23 mouse cellular contexts compared by ENCODE assay signal in the genomic region with DNA sequence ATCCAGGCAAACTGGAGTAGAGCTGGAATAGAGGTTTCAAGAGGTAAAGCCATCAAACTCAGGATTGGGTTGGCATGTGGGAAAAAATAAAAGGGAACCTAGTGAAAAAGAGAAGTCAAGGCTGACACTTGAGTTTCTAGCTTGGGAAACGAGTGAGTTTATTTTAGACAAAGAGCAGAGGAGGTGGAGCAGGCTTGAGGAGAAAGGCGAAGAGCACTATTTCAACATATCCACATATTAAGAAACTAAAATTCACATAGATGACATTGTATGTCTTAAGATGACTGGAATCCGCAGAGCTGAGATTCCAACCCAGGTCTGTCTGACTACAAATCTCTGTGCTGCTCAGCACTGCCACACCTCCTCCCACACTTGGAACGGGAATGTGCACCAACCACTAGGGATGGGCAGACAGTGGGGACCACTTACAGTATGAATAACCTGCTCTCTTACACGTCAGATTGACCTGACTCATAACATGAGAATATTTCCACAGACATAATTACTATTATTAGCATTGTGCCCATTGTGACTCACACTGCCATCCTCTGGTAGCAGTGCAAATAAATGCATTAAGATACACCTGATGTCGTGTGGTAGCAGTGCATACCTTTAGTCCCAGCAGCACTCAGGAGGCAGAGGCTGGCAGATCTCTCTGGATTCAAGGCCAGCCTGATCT. TPM values are rescaled to one million over a fixed set of nuclear protein-coding genes. Genes with fewer than 3 reads are reported as not detected.
DNase-seq lines count a peak whose midpoint lies in the region; ATAC-seq and TF ChIP-seq lines count a peak whose summit lies in the region.
"Had no signal": no experiment of that assay in that cellular context is flagged by ENCODE, and none has a peak within 500 bp of the region (broad histone marks: within the 10 kb centered on the region; RNA-seq: fewer than 3 reads in every experiment).

No protein-coding gene starts in this region.

- no peak for DNase-seq in limb, embryonic 10.5 days (ENCODE audit: low spot score)
- no peak for DNase-seq in left cerebral cortex, adult 11 months (ENCODE audit: low spot score)
- no peak for DNase-seq in adrenal gland, adult 18-20 months (ENCODE audit: low spot score in 2 of 2)
- DNase-seq: cerebellum, adult 18-20 months; gastrocnemius, postnatal 36 days; heart, postnatal 4 days; kidney, adult 11 months; layer of hippocampus, postnatal 36 days; lung, adult 2 months; right cerebral cortex, postnatal 14 days; spleen, adult 18-20 months; thymus, adult 18-20 months; thymus, postnatal 4 days had no signal

- no peaks in the 10 kb centered on the region for H3K79me3 ChIP-seq in C2C12 (ENCODE audit: low read depth)

- H3K4me1 ChIP-seq in limb, embryonic 15.5 days: no peaks in the 10 kb centered on the region
- H3K4me1 ChIP-seq in limb, embryonic 10.5 days: no peaks in the 10 kb centered on the region
- H3K4me1 ChIP-seq in bone marrow macrophage, adult 2 months (ENCODE audit: control insufficient read depth, insufficient read depth, low read length): peaks cover 18% of the 10 kb centered on the region
- H3K4me1 ChIP-seq: embryonic facial prominence, embryonic 13.5 days; forebrain, embryonic 15.5 days; heart, embryonic 12.5 days; hindbrain, embryonic 15.5 days; midbrain, embryonic 13.5 days had no signal

- H3K9ac ChIP-seq in limb, embryonic 15.5 days: no peak overlapping the region
- H3K9ac ChIP-seq: embryonic facial prominence, embryonic 13.5 days; forebrain, embryonic 15.5 days; heart, embryonic 12.5 days; hindbrain, embryonic 15.5 days; midbrain, embryonic 13.5 days had no signal

- no peak overlapping the region for H3K4me2 ChIP-seq in limb, embryonic 15.5 days
- H3K4me2 ChIP-seq: embryonic facial prominence, embryonic 13.5 days; forebrain, embryonic 15.5 days; heart, embryonic 12.5 days; hindbrain, embryonic 15.5 days; midbrain, embryonic 13.5 days had no signal

- H3ac ChIP-seq in C2C12 (ENCODE audit: control insufficient read depth, insufficient read length, low read depth): no peak overlapping the region

- no peaks in the 10 kb centered on the region for H3K36me3 ChIP-seq in limb, embryonic 15.5 days
- no peaks in the 10 kb centered on the region for H3K36me3 ChIP-seq in limb, embryonic 10.5 days
- H3K36me3 ChIP-seq in C2C12 (ENCODE audit: control insufficient read depth, insufficient read depth): no peaks in the 10 kb centered on the region
- H3K36me3 ChIP-seq: embryonic facial prominence, embryonic 13.5 days; forebrain, embryonic 15.5 days; heart, embryonic 12.5 days; hindbrain, embryonic 15.5 days; midbrain, embryonic 13.5 days had no signal

- TF ChIP-seq POLR2A in bone marrow macrophage, adult 2 months (IDR thresholded peaks at IDR 0.05; ENCODE audit: borderline replicate concordance, low read depth, low read length): no peak

- WGBS in limb, embryonic 15.5 days: 66% methylated on average over 6 of the region's 6 CpGs
- WGBS in limb, embryonic 10.5 days: 79% methylated on average over 6 of the region's 6 CpGs

- H3K27ac ChIP-seq in limb, embryonic 15.5 days: peak overlapping the region; percentile 27; the same call in 1 of the 2 replicates
- H3K27ac ChIP-seq in limb, embryonic 10.5 days: no peak overlapping the region
- peak overlapping the region; percentile 47 for H3K27ac ChIP-seq in bone marrow macrophage, adult 2 months (ENCODE audit: insufficient read depth, low read depth, low read length)
- H3K27ac ChIP-seq: embryonic facial prominence, embryonic 13.5 days; forebrain, embryonic 15.5 days; hindbrain, embryonic 15.5 days; kidney, postnatal 0 days; midbrain, embryonic 13.5 days had no signal

- H3K79me2 ChIP-seq in C2C12 (ENCODE audit: control insufficient read depth, insufficient read depth): no peaks in the 10 kb centered on the region

- H3K9me3 ChIP-seq in limb, embryonic 15.5 days: no peaks in the 10 kb centered on the region
- no peaks in the 10 kb centered on the region for H3K9me3 ChIP-seq in limb, embryonic 10.5 days (replicated peaks)
- H3K9me3 ChIP-seq: embryonic facial prominence, embryonic 13.5 days; forebrain, embryonic 15.5 days; heart, embryonic 12.5 days; hindbrain, embryonic 15.5 days; midbrain, embryonic 13.5 days had no signal

- no peak overlapping the region for H3K4me3 ChIP-seq in limb, embryonic 15.5 days
- H3K4me3 ChIP-seq in limb, embryonic 10.5 days: no peak overlapping the region
- no peak overlapping the region for H3K4me3 ChIP-seq in C2C12 (ENCODE audit: insufficient read depth, poor library complexity, severe bottlenecking)
- peak overlapping the region; percentile 21; the same call in 1 of the 2 replicates for H3K4me3 ChIP-seq in bone marrow macrophage, adult 2 months (ENCODE audit: insufficient read depth, low read length)
- H3K4me3 ChIP-seq: embryonic facial prominence, embryonic 13.5 days; forebrain, embryonic 15.5 days; heart, embryonic 12.5 days; hindbrain, embryonic 15.5 days; midbrain, embryonic 13.5 days had no signal

- ATAC-seq in limb, embryonic 15.5 days (ENCODE audit: insufficient number of reproducible peaks, low FRiP score, low TSS enrichment, low read depth): no peak
- peak; percentile 85 for ATAC-seq in monocyte, adult 5-6 weeks (replicated peaks; ENCODE audit: insufficient number of reproducible peaks, low FRiP score, low TSS enrichment, poor library complexity, severe bottlenecking)
- ATAC-seq: forebrain, embryonic 15.5 days; midbrain, embryonic 13.5 days had no signal

- no peak for TF ChIP-seq CTCF in C2C12 (IDR thresholded peaks at IDR 0.05; ENCODE audit: control insufficient read depth, insufficient read depth, insufficient read length)
- TF ChIP-seq CTCF in bone marrow macrophage, adult 2 months (IDR thresholded peaks at IDR 0.05; ENCODE audit: low read depth, low read length): no peak

- H3K27me3 ChIP-seq in limb, embryonic 15.5 days: no peaks in the 10 kb centered on the region
- no peaks in the 10 kb centered on the region for H3K27me3 ChIP-seq in limb, embryonic 10.5 days (ENCODE audit: low read depth, poor library complexity, severe bottlenecking)
- no peaks in the 10 kb centered on the region for H3K27me3 ChIP-seq in C2C12 (ENCODE audit: control insufficient read depth, insufficient read depth, insufficient read length)
- H3K27me3 ChIP-seq: embryonic facial prominence, embryonic 13.5 days; forebrain, embryonic 15.5 days; heart, embryonic 12.5 days; hindbrain, embryonic 15.5 days; midbrain, embryonic 13.5 days had no signal

TF ChIP-seq in C2C12, 6 proteins besides CTCF, POLR2A, EP300 and RAD21:
- TF ChIP-seq MAX (IDR thresholded peaks at IDR 0.05): no peak
- peak; percentile 0 for TF ChIP-seq CEBPB (IDR thresholded peaks at IDR 0.05; ENCODE audit: low read depth)
- TF ChIP-seq FOSL1 (IDR thresholded peaks at IDR 0.05; ENCODE audit: insufficient read depth, low read length, poor library complexity, severe bottlenecking): no peak
- TF ChIP-seq MYOD1 (IDR thresholded peaks at IDR 0.05; ENCODE audit: control insufficient read depth, insufficient read length, low read depth): no peak

RNA-seq across cellular contexts. Expression of a gene that starts 8.8 kb away (rescaled TPM):
- 5.0 and 6.3 TPM in 2 replicates for polyA plus RNA-seq in limb, embryonic 15.5 days (2015; fragmentation: Nextera tagmentation; extraction: Ambion mirVana)
- polyA plus RNA-seq in limb, embryonic 10.5 days (2016; fragmentation: Nextera tagmentation; extraction: Ambion mirVana): 4.5 and 5.1 TPM in 2 replicates
- 5.5 TPM for polyA plus RNA-seq in C2C12 (2012; fragmentation: generic; extraction: Trizol)
- 1.3 and 2.0 TPM in 2 replicates for polyA plus RNA-seq in bone marrow macrophage, adult 2 months (2012; ENCODE audit: insufficient read depth, insufficient read length, missing spikeins)
- total RNA-seq in monocyte, adult 5-6 weeks (2017): 93.3 to 121 TPM (median 117 TPM) in 3 replicates
- total RNA-seq in adrenal gland, adult 18-20 months (2021): 10 to 100 TPM; 22.3 to 26.9 TPM

RNA-seq across cellular contexts. Expression of a gene that starts 44.0 kb away (rescaled TPM):
- polyA plus RNA-seq in limb, embryonic 15.5 days (2015; fragmentation: Nextera tagmentation; extraction: Ambion mirVana): 129 and 140 TPM in 2 replicates
- polyA plus RNA-seq in limb, embryonic 10.5 days (2016; fragmentation: Nextera tagmentation; extraction: Ambion mirVana): 170 and 214 TPM in 2 replicates
- polyA plus RNA-seq in C2C12 (2012; fragmentation: generic; extraction: Trizol): 29.1 TPM
- 46.4 and 51.1 TPM in 2 replicates for polyA plus RNA-seq in bone marrow macrophage, adult 2 months (2012; ENCODE audit: insufficient read depth, insufficient read length, missing spikeins)
- 40.7 to 71.0 TPM (median 58.7 TPM) in 3 replicates for total RNA-seq in monocyte, adult 5-6 weeks (2017)
- total RNA-seq in adrenal gland, adult 18-20 months (2021): 100 to 1,000 TPM; 115 to 126 TPM

RNA-seq across cellular contexts. Expression of a gene that starts 45.0 kb away (rescaled TPM):
- polyA plus RNA-seq in limb, embryonic 15.5 days (2015; fragmentation: Nextera tagmentation; extraction: Ambion mirVana): 109 and 112 TPM in 2 replicates
- polyA plus RNA-seq in limb, embryonic 10.5 days (2016; fragmentation: Nextera tagmentation; extraction: Ambion mirVana): 93.4 and 102 TPM in 2 replicates
- 51.1 TPM for polyA plus RNA-seq in C2C12 (2012; fragmentation: generic; extraction: Trizol)
- polyA plus RNA-seq in bone marrow macrophage, adult 2 months (2012; ENCODE audit: insufficient read depth, insufficient read length, missing spikeins): 62.4 and 68.9 TPM in 2 replicates
- 61.6 to 79.0 TPM (median 71.6 TPM) in 3 replicates for total RNA-seq in monocyte, adult 5-6 weeks (2017)
- 10 to 100 TPM; 66.4 to 68.5 TPM for total RNA-seq in adrenal gland, adult 18-20 months (2021)

RNA-seq across cellular contexts. Expression of a gene that starts 58.2 kb away (rescaled TPM):
- 48.5 and 51.8 TPM in 2 replicates for polyA plus RNA-seq in limb, embryonic 15.5 days (2015; fragmentation: Nextera tagmentation; extraction: Ambion mirVana)
- polyA plus RNA-seq in limb, embryonic 10.5 days (2016; fragmentation: Nextera tagmentation; extraction: Ambion mirVana): 70.8 and 81.3 TPM in 2 replicates
- 62.8 TPM for polyA plus RNA-seq in C2C12 (2012; fragmentation: generic; extraction: Trizol)
- polyA plus RNA-seq in bone marrow macrophage, adult 2 months (2012; ENCODE audit: insufficient read depth, insufficient read length, missing spikeins): 10.2 TPM in 2 replicates
- total RNA-seq in monocyte, adult 5-6 weeks (2017): 9.4 to 17.5 TPM (median 14.5 TPM) in 3 replicates
- total RNA-seq in adrenal gland, adult 18-20 months (2021): 10 to 100 TPM; 30.2 to 33.4 TPM

RNA-seq across cellular contexts. Expression of a gene that starts 59.0 kb away (rescaled TPM):
- polyA plus RNA-seq in limb, embryonic 15.5 days (2015; fragmentation: Nextera tagmentation; extraction: Ambion mirVana): 0.74 and 1.2 TPM in 2 replicates
- 1.5 and 2.0 TPM in 2 replicates for polyA plus RNA-seq in limb, embryonic 10.5 days (2016; fragmentation: Nextera tagmentation; extraction: Ambion mirVana)
- polyA plus RNA-seq in C2C12 (2012; fragmentation: generic; extraction: Trizol): 0.22 TPM
- not detected in 2 replicates for polyA plus RNA-seq in bone marrow macrophage, adult 2 months (2012; ENCODE audit: insufficient read depth, insufficient read length, missing spikeins)
- 0.49 TPM in 1 of 3 replicates, not detected in the others for total RNA-seq in monocyte, adult 5-6 weeks (2017)
- total RNA-seq in adrenal gland, adult 18-20 months (2021): not detected
- total RNA-seq: gastrocnemius, postnatal 36 days; heart, postnatal 4 days; layer of hippocampus, postnatal 36 days had no signal
